ENCODE assay signal across 9 mouse cellular contexts in the genomic region with DNA sequence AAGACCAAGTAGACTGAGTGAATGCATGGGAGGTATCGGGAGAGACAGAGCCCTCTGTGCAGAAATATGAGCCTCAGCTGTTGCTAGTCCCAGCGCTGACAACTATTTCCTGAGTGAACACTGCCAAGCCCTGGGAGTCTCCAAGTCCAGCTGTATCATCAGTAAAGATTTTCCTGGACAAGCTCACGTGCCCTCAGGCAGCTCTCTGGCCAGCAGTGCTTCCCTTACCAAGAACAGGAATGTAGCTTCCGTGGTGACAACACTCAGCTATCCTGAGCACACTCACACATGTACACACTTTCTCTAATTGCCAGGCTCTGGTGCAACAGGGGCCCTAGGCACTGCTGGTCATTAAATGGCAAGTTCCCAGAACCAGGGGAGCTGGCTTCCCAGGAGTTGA. TPM values are rescaled to one million over a fixed set of nuclear protein-coding genes. Genes with fewer than 3 reads are reported as not detected.
A peak's percentile ranks its signal among the peaks of the same experiment; 100 is the strongest.
DNase-seq lines count a peak whose midpoint lies in the region; ATAC-seq and TF ChIP-seq lines count a peak whose summit lies in the region.
"Had no signal": no experiment of that assay in that cellular context is flagged by ENCODE, and none has a peak within 500 bp of the region (broad histone marks: within the 10 kb centered on the region; RNA-seq: fewer than 3 reads in every experiment).

No protein-coding gene starts in this region.

- no peaks in the 10 kb centered on the region for H3K9me3 ChIP-seq in hindbrain, embryonic 10.5 days
- no peaks in the 10 kb centered on the region for H3K9me3 ChIP-seq in hindbrain, embryonic 16.5 days (ENCODE audit: control insufficient read depth, low read length)
- H3K9me3 ChIP-seq in embryonic facial prominence, embryonic 10.5 days, result no peaks in the 10 kb centered on the region
- H3K9me3 ChIP-seq in limb, embryonic 14.5 days (ENCODE audit: control insufficient read depth, low read length), result no peaks in the 10 kb centered on the region
- H3K9me3 ChIP-seq: embryonic facial prominence, embryonic 12.5 days had no signal

- H3K4me1 ChIP-seq in hindbrain, embryonic 10.5 days (replicated peaks), result peaks cover 45% of the 10 kb centered on the region
- peaks cover 7% of the 10 kb centered on the region; the same call in 1 of the 2 replicates for H3K4me1 ChIP-seq in hindbrain, embryonic 16.5 days (ENCODE audit: control insufficient read depth, insufficient read depth, low read depth, low read length)
- peaks cover 29% of the 10 kb centered on the region for H3K4me1 ChIP-seq in embryonic facial prominence, embryonic 10.5 days
- H3K4me1 ChIP-seq in limb, embryonic 14.5 days (ENCODE audit: control insufficient read depth, insufficient read depth, low read length), result peaks cover 11% of the 10 kb centered on the region
- no peaks in the 10 kb centered on the region for H3K4me1 ChIP-seq in thymus, adult 2 months (replicated peaks; ENCODE audit: control insufficient read depth, insufficient read depth, low read length)

- no peak for TF ChIP-seq POLR2A in limb, embryonic 14.5 days (IDR thresholded peaks at IDR 0.05; ENCODE audit: borderline replicate concordance, extremely low read depth, insufficient read depth, insufficient read length)
- TF ChIP-seq POLR2A in thymus, adult 2 months (IDR thresholded peaks at IDR 0.05; ENCODE audit: control insufficient read depth, extremely low read depth, insufficient read depth, low read length, poor library complexity), result no peak

- no peaks in the 10 kb centered on the region for H3K36me3 ChIP-seq in hindbrain, embryonic 10.5 days
- no peaks in the 10 kb centered on the region for H3K36me3 ChIP-seq in hindbrain, embryonic 16.5 days (ENCODE audit: control insufficient read depth, insufficient read depth, low read length)
- no peaks in the 10 kb centered on the region for H3K36me3 ChIP-seq in embryonic facial prominence, embryonic 10.5 days (replicated peaks)
- no peaks in the 10 kb centered on the region for H3K36me3 ChIP-seq in limb, embryonic 14.5 days (ENCODE audit: control insufficient read depth, insufficient read depth, low read length)
- no peaks in the 10 kb centered on the region for H3K36me3 ChIP-seq in thymus, adult 2 months (ENCODE audit: control insufficient read depth, insufficient read depth, low read length)
- H3K36me3 ChIP-seq: embryonic facial prominence, embryonic 12.5 days had no signal

- no peak for TF ChIP-seq CTCF in thymus, adult 2 months (IDR thresholded peaks at IDR 0.05; ENCODE audit: borderline replicate concordance, control insufficient read depth, extremely low read depth, insufficient read depth, low read length, poor library complexity)

- H3K4me3 ChIP-seq in hindbrain, embryonic 10.5 days, result no peak overlapping the region
- H3K4me3 ChIP-seq in hindbrain, embryonic 16.5 days (ENCODE audit: low read length), result no peak overlapping the region
- no peak overlapping the region for H3K4me3 ChIP-seq in embryonic facial prominence, embryonic 10.5 days
- no peak overlapping the region for H3K4me3 ChIP-seq in limb, embryonic 14.5 days (replicated peaks; ENCODE audit: low read length)
- H3K4me3 ChIP-seq in thymus, adult 2 months (ENCODE audit: control insufficient read depth, insufficient read depth, low read length), result no peak overlapping the region
- H3K4me3 ChIP-seq: embryonic facial prominence, embryonic 12.5 days had no signal

- DNase-seq in hindbrain, embryonic 10.5 days (ENCODE audit: low spot score), result peak; percentile 27
- peak; percentile 40 for DNase-seq in embryonic facial prominence, embryonic 10.5 days (ENCODE audit: low spot score)
- DNase-seq in heart, postnatal 10 days, result peak; percentile 76
- peak; percentile 85 for DNase-seq in limb, embryonic 14.5 days (ENCODE audit: low spot score)
- DNase-seq in spleen, postnatal 10 days (ENCODE audit: low spot score in 2 of 2), result no peak
- no peak for DNase-seq in retina, postnatal 1 day
- DNase-seq in thymus, adult 2 months, result no peak

- WGBS in hindbrain, embryonic 10.5 days, result 59% methylated on average over 4 of the region's 4 CpGs
- WGBS in hindbrain, embryonic 16.5 days, result 40% methylated on average over 4 of the region's 4 CpGs
- WGBS in embryonic facial prominence, embryonic 10.5 days, result 30% methylated on average over 4 of the region's 4 CpGs
- 14% methylated on average over 4 of the region's 4 CpGs for WGBS in limb, embryonic 14.5 days
- WGBS in thymus, adult 2 months, result 66% methylated on average over 4 of the region's 4 CpGs

- H3K27ac ChIP-seq in hindbrain, embryonic 10.5 days, result peak overlapping the region; percentile 40; the same call in 1 of the 2 replicates
- H3K27ac ChIP-seq in hindbrain, embryonic 16.5 days (ENCODE audit: low read depth, low read length), result no peak overlapping the region
- H3K27ac ChIP-seq in embryonic facial prominence, embryonic 10.5 days (replicated peaks), result 0 out of 2 replicates have a peak overlapping the region, but pooled peaks have one; percentile 27
- 0 out of 2 replicates have a peak overlapping the region, but pooled peaks have one; percentile 26 for H3K27ac ChIP-seq in limb, embryonic 14.5 days (replicated peaks; ENCODE audit: low read depth, low read length)
- no peak overlapping the region for H3K27ac ChIP-seq in thymus, adult 2 months (ENCODE audit: control insufficient read depth, insufficient read depth, low read length)

- intact Hi-C loops in heart, postnatal 10 days (cut with DNase I), result loop anchor here (2.0 to 5.0 kb wide), 2 partner anchors 53 to 74 kb away; no protein-coding TSS in a partner anchor

- no peak for ATAC-seq in hindbrain, embryonic 16.5 days
- peak; percentile 74 for ATAC-seq in limb, embryonic 14.5 days (ENCODE audit: low FRiP score, low read depth)

- peaks cover 64% of the 10 kb centered on the region for H3K27me3 ChIP-seq in hindbrain, embryonic 10.5 days (ENCODE audit: insufficient read depth, poor library complexity, severe bottlenecking)
- H3K27me3 ChIP-seq in hindbrain, embryonic 16.5 days (replicated peaks; ENCODE audit: control insufficient read depth, insufficient read depth, low read length), result no peaks in the 10 kb centered on the region
- peaks cover 14% of the 10 kb centered on the region for H3K27me3 ChIP-seq in embryonic facial prominence, embryonic 10.5 days (replicated peaks; ENCODE audit: low read depth, poor library complexity, severe bottlenecking)
- no peaks in the 10 kb centered on the region for H3K27me3 ChIP-seq in limb, embryonic 14.5 days (ENCODE audit: control insufficient read depth, insufficient read depth, low read length)
- no peaks in the 10 kb centered on the region; the same call in 1 of the 2 replicates for H3K27me3 ChIP-seq in thymus, adult 2 months (ENCODE audit: control insufficient read depth, insufficient read depth, low read length)

- H3K9ac ChIP-seq in hindbrain, embryonic 16.5 days (ENCODE audit: low read depth, low read length), result no peak overlapping the region
- H3K9ac ChIP-seq in limb, embryonic 14.5 days (ENCODE audit: low read depth, low read length, severe bottlenecking), result no peak overlapping the region
- H3K9ac ChIP-seq: embryonic facial prominence, embryonic 12.5 days had no signal

- no peak overlapping the region for H3K4me2 ChIP-seq in hindbrain, embryonic 16.5 days (ENCODE audit: low read length)
- no peak overlapping the region for H3K4me2 ChIP-seq in limb, embryonic 14.5 days (replicated peaks; ENCODE audit: low read depth, low read length, severe bottlenecking)
- H3K4me2 ChIP-seq: embryonic facial prominence, embryonic 12.5 days had no signal

RNA-seq across cellular contexts. Expression of gene Hrh2, which starts 57.1 kb away (rescaled TPM):
- 0.07 and 0.09 TPM in 2 replicates for polyA plus RNA-seq in hindbrain, embryonic 10.5 days (2016; fragmentation: Nextera tagmentation; extraction: Ambion mirVana)
- 1.1 TPM in 2 replicates for polyA plus RNA-seq in hindbrain, embryonic 16.5 days (2015; fragmentation: Nextera tagmentation; extraction: Ambion mirVana)
- not detected in 2 replicates for polyA plus RNA-seq in embryonic facial prominence, embryonic 10.5 days (2016; fragmentation: Nextera tagmentation; extraction: Ambion mirVana)
- under 1 TPM; 0.12 TPM for total RNA-seq in heart, postnatal 10 days (2021)
- polyA plus RNA-seq in limb, embryonic 14.5 days (2012; rRNA removed), result 0.13 and 0.14 TPM in 2 replicates
- polyA plus RNA-seq in limb, embryonic 14.5 days (2014; fragmentation: Nextera tagmentation; extraction: Ambion mirVana), result 0.10 TPM in 1 of 2 replicates, not detected in the other
- 3.8 and 4.2 TPM in 2 replicates for polyA plus RNA-seq in thymus, adult 2 months (2012; rRNA removed)

Comparison
In these comparisons a context has a peak if more than half of its experiments do, and no peak if none do; other contexts are left out.
1. H3K27ac ChIP-seq: peak in hindbrain, embryonic 10.5 days (single experiment), embryonic facial prominence, embryonic 10.5 days (single experiment) and limb, embryonic 14.5 days (single experiment); none in hindbrain, embryonic 16.5 days (single experiment) and thymus, adult 2 months (single experiment).
2. DNase-seq: peak in hindbrain, embryonic 10.5 days (single experiment), embryonic facial prominence, embryonic 10.5 days (single experiment), heart, postnatal 10 days (2 of 2) and limb, embryonic 14.5 days (single experiment); none in spleen, postnatal 10 days (0 of 2), retina, postnatal 1 day (single experiment) and thymus, adult 2 months (single experiment).